ENCODE assay signal across 16 mouse cellular contexts in genomic region chr10:19040147-19040546, GRCm38 (mm10).
A peak's percentile ranks its signal among the peaks of the same experiment; 100 is the strongest.
DNase-seq lines count a peak whose midpoint lies in the region.
"Had no signal": no experiment of that assay in that cellular context is flagged by ENCODE, and none has a peak within 500 bp of the region (broad histone marks: within the 10 kb centered on the region; RNA-seq: fewer than 3 reads in every experiment).

No protein-coding gene starts in this region.

- peak; percentile 13 for DNase-seq in kidney, adult 11 months
- DNase-seq in kidney, postnatal 14 days = no peak
- peak; percentile 8 to 27 for DNase-seq in kidney, adult 8-10 months
- DNase-seq in kidney, postnatal 10 days = no peak
- peak; percentile 8 to 39 for DNase-seq in kidney, postnatal 25 days
- no peak for DNase-seq in kidney, adult 18-20 months
- DNase-seq: adrenal gland, adult 2 months; adrenal gland, postnatal 10 days; adrenal gland, postnatal 25 days; cerebellum, adult 11 months; cerebellum, adult 18-20 months; cerebellum, adult 8-10 months; cerebellum, adult 9-11 months; cerebellum, postnatal 14 days; cerebellum, postnatal 36 days; embryo, embryonic 11 days had no signal

Comparison
In these comparisons a context has a peak if more than half of its experiments do, and no peak if none do; other contexts are left out.
1. DNase-seq: peak in kidney, adult 11 months (single experiment), kidney, adult 8-10 months (2 of 2) and kidney, postnatal 25 days (2 of 2); none in kidney, postnatal 14 days (single experiment), kidney, postnatal 10 days (single experiment) and kidney, adult 18-20 months (single experiment).